Mouse (Mus musculus): ENCODE results near the gene Msrb3. TPM values are rescaled to one million over a fixed set of nuclear protein-coding genes. Genes with fewer than 3 reads are reported as not detected.

Gene Msrb3
- polyA plus RNA-seq, 1 experiment from 2014 or later = 11.6 TPM

Other genes starting within 250 kb of the Msrb3 start
- gene Lemd3, start 80.2 kb upstream of the Msrb3 start, polyA plus RNA-seq (2015; fragmentation: Nextera tagmentation; extraction: Ambion mirVana) = 2.4 TPM in 2 replicates
- gene Wif1, start 134.9 kb upstream of the Msrb3 start, polyA plus RNA-seq (2015; fragmentation: Nextera tagmentation; extraction: Ambion mirVana) = 2.7 and 3.1 TPM in 2 replicates

All from kidney, embryonic 16.5 days (tissue).